Mouse (Mus musculus) G1E (cell line): ENCODE data around the gene Kcnq1.

Source experiments
- CTCF ChIP-seq: IDR thresholded peaks from 2 replicates; pipeline ENCODE4 v1.5.1; 2012; ENCODE audit warnings: low read depth, low read length, inconsistent platforms, mixed read lengths
- GATA1 ChIP-seq: IDR thresholded peaks from 2 replicates; pipeline ENCODE4 v1.6.1; 2012; ENCODE audit warnings: borderline replicate concordance, low read length, inconsistent platforms, mixed read lengths
- GATA2 ChIP-seq: IDR thresholded peaks from 2 replicates; pipeline ENCODE4 v1.6.1; 2012; ENCODE audit warnings: low read depth, low read length, inconsistent platforms, borderline replicate concordance
- POLR2AphosphoS5 ChIP-seq: IDR thresholded peaks from 2 replicates; pipeline ENCODE4 v1.6.1; 2012; ENCODE audit warnings: low read depth, low read length, inconsistent platforms; ENCODE audit not compliant: insufficient replicate concordance
- TAL1 ChIP-seq: conservative IDR thresholded peaks from 2 replicates; pipeline ENCODE4 v1.6.1; 2012; ENCODE audit warnings: low read depth, low read length, inconsistent platforms, mixed read lengths

GRCm38 (mm10) chr7:143390277-143390948 lies 284.3 kb downstream of the Kcnq1 start:
- TF ChIP-seq GATA1 (no peak), CTCF (no peak), TAL1 (no peak), POLR2AphosphoS5 (no peak), GATA2 (no peak)
